Mouse (Mus musculus) liver (tissue): ENCODE measurements around the gene Kif1c.
"Not testable (repeated sequence)": the region's sequence is repeated elsewhere in the genome, so short reads cannot be mapped to it uniquely, and the experiment has no call there.

Experiments used
- DNase-seq: peaks from one replicate; pipeline ENCODE4 v3.0.0-alpha.2; 2020; ENCODE audit warnings: mixed read lengths

Gene Kif1c

GRCm38 (mm10) chr11:70747876-70748545 is 47.7 kb downstream of the Kif1c start:
- DNase-seq: no peak

- DNase-seq: no peak
Observed at GRCm38 (mm10) chr11:70752337-70753017, 52.1 kb downstream of the Kif1c start.

GRCm38 (mm10) chr11:70753146-70753545 is 52.8 kb downstream of the Kif1c start:
- no peak for DNase-seq

GRCm38 (mm10) chr11:70754476-70754875 is 54.1 kb downstream of the Kif1c start:
- no peak for DNase-seq

- no peak for DNase-seq
Observed at GRCm38 (mm10) chr11:70754958-70755357, 54.6 kb downstream of the Kif1c start.

- DNase-seq: peak; percentile 82
Observed at GRCm38 (mm10) chr11:70755645-70756044, 55.3 kb downstream of the Kif1c start.

GRCm38 (mm10) chr11:70760446-70760845 is 60.1 kb downstream of the Kif1c start:
- DNase-seq: not testable (repeated sequence)

GRCm38 (mm10) chr11:70762641-70763040 is 62.3 kb downstream of the Kif1c start:
- DNase-seq: no peak

GRCm38 (mm10) chr11:70763582-70763935 is 63.2 kb downstream of the Kif1c start:
- DNase-seq: no peak

GRCm38 (mm10) chr11:70763936-70764808 is 63.8 kb downstream of the Kif1c start, which contains the start of gene Zfp3:
TSS of gene Zfp3 (plus strand) at chr11:70764209.
- peak; percentile 76 for DNase-seq

GRCm38 (mm10) chr11:70765776-70766445 is 65.6 kb downstream of the Kif1c start:
- no peak for DNase-seq

- no peak for DNase-seq
Observed at GRCm38 (mm10) chr11:70770804-70771203, 70.5 kb downstream of the Kif1c start.

GRCm38 (mm10) chr11:70776830-70777571 is 76.7 kb downstream of the Kif1c start:
- peak; percentile 74 for DNase-seq

- DNase-seq: no peak
Observed at GRCm38 (mm10) chr11:70777634-70778033, 77.3 kb downstream of the Kif1c start.

- DNase-seq: not testable (repeated sequence)
Observed at GRCm38 (mm10) chr11:70778058-70778457, 77.7 kb downstream of the Kif1c start.
